Mouse (Mus musculus): ENCODE results near the gene Ankle1.

The Ankle1 gene

GRCm38 (mm10) chr8:71405401-71406098 is at the start of gene Ankle1:
Gene Ankle1, plus strand, starts transcription at chr8:71406010.
- DNase-seq, result peak; percentile 94 to 97

- no peak for DNase-seq
Measured at GRCm38 (mm10) chr8:71358026-71358425, 47.8 kb upstream of the Ankle1 start.

GRCm38 (mm10) chr8:71366771-71367528 is 38.9 kb upstream of the Ankle1 start, which contains the start of gene Use1:
Gene Use1, plus strand, starts transcription at chr8:71366848.
- peak; percentile 96 to 97 for DNase-seq

GRCm38 (mm10) chr8:71367529-71368176 is 38.2 kb upstream of the Ankle1 start:
- peak in 1 of 2 experiments; percentile 53 for DNase-seq

- DNase-seq, result peak in 1 of 2 experiments; percentile 35
Measured at GRCm38 (mm10) chr8:71368366-71368765, 37.4 kb upstream of the Ankle1 start.

- peak in 1 of 2 experiments; percentile 30 for DNase-seq
Measured at GRCm38 (mm10) chr8:71369040-71369718, 36.6 kb upstream of the Ankle1 start.

GRCm38 (mm10) chr8:71370711-71371235 is 35.0 kb upstream of the Ankle1 start:
- peak in 1 of 2 experiments; percentile 41 for DNase-seq

GRCm38 (mm10) chr8:71371236-71371848 is 34.5 kb upstream of the Ankle1 start, which contains the start of gene Ocel1:
Gene Ocel1, plus strand, starts transcription at chr8:71371298.
- DNase-seq, result peak; percentile 97 to 99

- DNase-seq, result peak in 1 of 2 experiments; percentile 57
Measured at GRCm38 (mm10) chr8:71372427-71372826, 33.4 kb upstream of the Ankle1 start.

- no peak for DNase-seq
Measured at GRCm38 (mm10) chr8:71373000-71373399, 32.8 kb upstream of the Ankle1 start.

- DNase-seq, result peak; percentile 72 to 82
Measured at GRCm38 (mm10) chr8:71374616-71375206, 31.1 kb upstream of the Ankle1 start.

- DNase-seq, result peak; percentile 92 to 95
Measured at GRCm38 (mm10) chr8:71375581-71376422, 30.0 kb upstream of the Ankle1 start.

GRCm38 (mm10) chr8:71376423-71377030 is 29.3 kb upstream of the Ankle1 start:
- DNase-seq, result peak; percentile 60 to 76

- DNase-seq, result no peak
Measured at GRCm38 (mm10) chr8:71379008-71379407, 26.8 kb upstream of the Ankle1 start.

- DNase-seq, result peak; percentile 58 to 80
Measured at GRCm38 (mm10) chr8:71379512-71380075, 26.2 kb upstream of the Ankle1 start.

GRCm38 (mm10) chr8:71380178-71381171 is 25.3 kb upstream of the Ankle1 start:
- DNase-seq, result peak; percentile 44 to 75

GRCm38 (mm10) chr8:71381421-71381970 is 24.3 kb upstream of the Ankle1 start, which contains the start of gene Nr2f6:
Gene Nr2f6, minus strand, starts transcription at chr8:71381960.
- DNase-seq, result peak; percentile 75 to 90

Measured in kidney, postnatal 25 days (tissue).